Mouse (Mus musculus) neural tube, embryonic 13.5 days (tissue): ENCODE data around the gene Plin4. TPM values are rescaled to one million over a fixed set of nuclear protein-coding genes. Genes with fewer than 3 reads are reported as not detected.
"Not testable (repeated sequence)": the region's sequence is repeated elsewhere in the genome, so short reads cannot be mapped to it uniquely, and the experiment has no call there.

Experiments
- ATAC-seq: fragments of 200-750 bp; cut with Nextera tagmentation; 2 replicates; pipeline ENCODE4 v1.8.0; 2017; ENCODE audit warnings: low read depth, mild to moderate bottlenecking, moderate TSS enrichment, moderate library complexity
- H3K27ac ChIP-seq: fragments of 300-500 bp; sonication (generic); replicated peaks from 2 replicates; pipeline ENCODE4 v1.5.1; 2015; ENCODE audit warnings: moderate library complexity, mild to moderate bottlenecking, inconsistent platforms
- H3K27me3 ChIP-seq: fragments of 300-500 bp; sonication (generic); 2 replicates; pipeline ENCODE4 v1.6.1; 2015; ENCODE audit warnings: mild to moderate bottlenecking, inconsistent platforms
- H3K36me3 ChIP-seq: fragments of 300-500 bp; sonication (generic); 2 replicates; pipeline ENCODE4 v1.6.1; 2015; ENCODE audit warnings: mild to moderate bottlenecking, inconsistent platforms
- H3K4me1 ChIP-seq: fragments of 300-500 bp; sonication (generic); replicated peaks from 2 replicates; pipeline ENCODE4 v1.6.1; 2015; ENCODE audit warnings: inconsistent platforms
- H3K4me2 ChIP-seq: fragments of 300-500 bp; sonication (generic); 2 replicates; pipeline ENCODE4 v1.6.1; 2015; ENCODE audit warnings: inconsistent platforms, mild to moderate bottlenecking, moderate library complexity
- H3K4me3 ChIP-seq: fragments of 300-500 bp; sonication (generic); 2 replicates; pipeline ENCODE4 v1.5.1; 2015; ENCODE audit warnings: mild to moderate bottlenecking, inconsistent platforms
- H3K9ac ChIP-seq: fragments of 300-500 bp; sonication (generic); 2 replicates; pipeline ENCODE4 v1.6.1; 2015; ENCODE audit warnings: moderate library complexity, mild to moderate bottlenecking, inconsistent platforms
- H3K9me3 ChIP-seq: fragments of 300-500 bp; sonication (generic); 2 replicates; pipeline ENCODE4 v1.6.1; 2016; ENCODE audit warnings: inconsistent platforms
- WGBS: fragments of 180-500 bp; shearing (Covaris S2); methylation state at CpG from one replicate; pipeline ENCODE4 v1.1.7; 2015; 5-methylcytosine and 5-hydroxymethylcytosine counted together
- polyA plus RNA-seq: library from polyadenylated mRNA; unstranded; fragments of >200 nt; fragmentation: Nextera tagmentation; extraction: Ambion mirVana; gene quantifications from 2 replicates; pipeline ENCODE4 v1.2.1, GENCODE M21; 2015

Gene Plin4
- polyA plus RNA-seq, 1 experiment from 2014 or later, result 0.03 TPM

- no peak overlapping the region for H3K9ac ChIP-seq
- WGBS, result 95% methylated on average over 14 of the region's 14 CpGs
- ATAC-seq, result no peak
- H3K4me3 ChIP-seq, result no peak overlapping the region
- no peak overlapping the region for H3K4me2 ChIP-seq
- no peaks in the 10 kb centered on the region for H3K27me3 ChIP-seq
- H3K36me3 ChIP-seq, result peaks cover 94% of the 10 kb centered on the region
- H3K4me1 ChIP-seq, result peaks cover 7% of the 10 kb centered on the region
- H3K27ac ChIP-seq, result no peak overlapping the region
- H3K9me3 ChIP-seq, result no peaks in the 10 kb centered on the region
Measured at GRCm38 (mm10) chr17:56069066-56069465, 40.5 kb downstream of the Plin4 start.

GRCm38 (mm10) chr17:56066451-56066850, 43.2 kb downstream of the Plin4 start:
- Histone ChIP-seq H3K27me3 (no peaks in the 10 kb centered on the region), H3K36me3 (peaks cover 96% of the 10 kb centered on the region), H3K27ac (no peak overlapping the region), H3K9ac (no peak overlapping the region), H3K4me2 (no peak overlapping the region), H3K4me1 (no peaks in the 10 kb centered on the region), H3K4me3 (no peak overlapping the region), H3K9me3 (no peaks in the 10 kb centered on the region)
- ATAC-seq, result no peak

- not testable (repeated sequence) for H3K4me2 ChIP-seq, H3K27me3 ChIP-seq, H3K27ac ChIP-seq, H3K4me1 ChIP-seq, H3K4me3 ChIP-seq, H3K9me3 ChIP-seq, H3K9ac ChIP-seq
- 79% methylated on average over 6 of the region's 6 CpGs for WGBS
- H3K36me3 ChIP-seq, result peaks cover 96% of the 10 kb centered on the region
- peak; percentile 9; the same call in 1 of the 2 replicates for ATAC-seq
Measured at GRCm38 (mm10) chr17:56065715-56066114, 43.9 kb downstream of the Plin4 start.

GRCm38 (mm10) chr17:56062081-56062480, 47.5 kb downstream of the Plin4 start:
- Histone ChIP-seq H3K36me3 (peaks cover 86% of the 10 kb centered on the region), H3K9me3 (no peaks in the 10 kb centered on the region), H3K4me2 (no peak overlapping the region), H3K9ac (no peak overlapping the region), H3K4me3 (no peak overlapping the region), H3K4me1 (no peaks in the 10 kb centered on the region), H3K27ac (no peak overlapping the region), H3K27me3 (no peaks in the 10 kb centered on the region)
- 94% methylated on average over 7 of the region's 7 CpGs for WGBS
- no peak for ATAC-seq

- Histone ChIP-seq H3K4me1 (no peaks in the 10 kb centered on the region), H3K27ac (no peak overlapping the region), H3K4me2 (no peak overlapping the region), H3K36me3 (peaks cover 42% of the 10 kb centered on the region), H3K4me3 (no peak overlapping the region), H3K9me3 (no peaks in the 10 kb centered on the region), H3K9ac (no peak overlapping the region), H3K27me3 (no peaks in the 10 kb centered on the region)
- 86% methylated on average over 11 of the region's 11 CpGs for WGBS
- ATAC-seq, result no peak
Measured at GRCm38 (mm10) chr17:56057381-56058120, 52.1 kb downstream of the Plin4 start.

- Histone ChIP-seq H3K9ac (no peak overlapping the region), H3K4me2 (no peak overlapping the region), H3K27me3 (no peaks in the 10 kb centered on the region), H3K9me3 (no peaks in the 10 kb centered on the region), H3K27ac (no peak overlapping the region), H3K4me3 (no peak overlapping the region), H3K4me1 (no peaks in the 10 kb centered on the region), H3K36me3 (peaks cover 39% of the 10 kb centered on the region)
- no peak for ATAC-seq
- WGBS, result 63% methylated on average over 4 of the region's 4 CpGs
Measured at GRCm38 (mm10) chr17:56055945-56056678, 53.5 kb downstream of the Plin4 start.

- no peak overlapping the region for H3K4me3 ChIP-seq
- H3K4me1 ChIP-seq, result no peaks in the 10 kb centered on the region
- H3K27ac ChIP-seq, result no peak overlapping the region
- no peaks in the 10 kb centered on the region for H3K9me3 ChIP-seq
- ATAC-seq, result no peak
- H3K4me2 ChIP-seq, result no peak overlapping the region
- no peaks in the 10 kb centered on the region for H3K27me3 ChIP-seq
- H3K9ac ChIP-seq, result no peak overlapping the region
- H3K36me3 ChIP-seq, result peaks cover 31% of the 10 kb centered on the region
Measured at GRCm38 (mm10) chr17:56054938-56055337, 54.7 kb downstream of the Plin4 start.

- no peaks in the 10 kb centered on the region for H3K27me3 ChIP-seq
- H3K9me3 ChIP-seq, result no peaks in the 10 kb centered on the region
- no peaks in the 10 kb centered on the region for H3K4me1 ChIP-seq
- WGBS, result 91% methylated on average over 5 of the region's 5 CpGs
- H3K9ac ChIP-seq, result no peak overlapping the region
- ATAC-seq, result no peak
- H3K27ac ChIP-seq, result no peak overlapping the region
- H3K36me3 ChIP-seq, result peaks cover 43% of the 10 kb centered on the region
- H3K4me2 ChIP-seq, result no peak overlapping the region
- no peak overlapping the region for H3K4me3 ChIP-seq
Measured at GRCm38 (mm10) chr17:56051369-56051768, 58.2 kb downstream of the Plin4 start.

Other genes starting within 250 kb of the Plin4 start
- 10.1 and 11.9 TPM in 2 replicates for gene Zfp119a, start 230.9 kb downstream of the Plin4 start, polyA plus RNA-seq
- 15.6 and 18.9 TPM in 2 replicates for gene Zfp959, start 217.7 kb downstream of the Plin4 start, polyA plus RNA-seq
- gene Zfp119b, start 160.3 kb downstream of the Plin4 start, polyA plus RNA-seq, result 9.0 and 9.6 TPM in 2 replicates
- 4.1 and 5.1 TPM in 2 replicates for gene Ebi3, start 157.2 kb downstream of the Plin4 start, polyA plus RNA-seq
- gene Yju2, start 150.7 kb downstream of the Plin4 start, polyA plus RNA-seq, result 21.1 and 24.1 TPM in 2 replicates
- 150 and 161 TPM in 2 replicates for gene Shd, start 139.3 kb downstream of the Plin4 start, polyA plus RNA-seq
- 145 and 165 TPM in 2 replicates for gene Fsd1, start 123.3 kb downstream of the Plin4 start, polyA plus RNA-seq
- 6.4 and 7.4 TPM in 2 replicates for gene Stap2, start 104.2 kb downstream of the Plin4 start, polyA plus RNA-seq
- 156 and 174 TPM in 2 replicates for gene Mpnd, start 104.1 kb downstream of the Plin4 start, polyA plus RNA-seq
- gene Sh3gl1, start 73.2 kb downstream of the Plin4 start, polyA plus RNA-seq, result 112 and 114 TPM in 2 replicates
- 6.3 and 8.0 TPM in 2 replicates for gene Chaf1a, start 69.4 kb downstream of the Plin4 start, polyA plus RNA-seq
- gene Ubxn6, start 34.8 kb downstream of the Plin4 start, polyA plus RNA-seq, result 79.6 and 91.4 TPM in 2 replicates
- gene Hdgfl2, start 30.2 kb downstream of the Plin4 start, polyA plus RNA-seq, result 140 and 150 TPM in 2 replicates
- gene Plin5, start 7.8 kb upstream of the Plin4 start, polyA plus RNA-seq, result 0.83 and 0.93 TPM in 2 replicates
- 0.22 TPM in 1 of 2 replicates, not detected in the other for gene Lrg1, start 12.2 kb upstream of the Plin4 start, polyA plus RNA-seq
- 10.9 and 11.1 TPM in 2 replicates for gene Sema6b, start 30.5 kb upstream of the Plin4 start, polyA plus RNA-seq
- 8.5 and 9.1 TPM in 2 replicates for gene Tnfaip8l1, start 52.7 kb upstream of the Plin4 start, polyA plus RNA-seq
- 67.4 and 74.2 TPM in 2 replicates for gene Mydgf, start 74.1 kb upstream of the Plin4 start, polyA plus RNA-seq
- gene Dpp9, start 109.1 kb upstream of the Plin4 start, polyA plus RNA-seq, result 25.7 and 26.3 TPM in 2 replicates
- 16.6 and 19.1 TPM in 2 replicates for gene Fem1a, start 147.0 kb upstream of the Plin4 start, polyA plus RNA-seq
- gene Ticam1, start 167.0 kb upstream of the Plin4 start, polyA plus RNA-seq, result 1.5 and 1.7 TPM in 2 replicates
- gene Plin3, start 183.1 kb upstream of the Plin4 start, polyA plus RNA-seq, result 21.5 and 24.7 TPM in 2 replicates
- gene Arrdc5, start 190.5 kb upstream of the Plin4 start, polyA plus RNA-seq, result not detected in 2 replicates
- gene Uhrf1, start 193.5 kb upstream of the Plin4 start, polyA plus RNA-seq, result 20.0 and 27.4 TPM in 2 replicates
- gene Kdm4b, start 216.3 kb upstream of the Plin4 start, polyA plus RNA-seq, result 72.1 and 77.9 TPM in 2 replicates